Mouse (Mus musculus): Measurements from ENCODE around the gene Uts2b. TPM values are rescaled to one million over a fixed set of nuclear protein-coding genes. Genes with fewer than 3 reads are reported as not detected.

The Uts2b gene
- 0.30 TPM in 1 of 2 replicates, not detected in the other for polyA plus RNA-seq (2012; rRNA removed; ENCODE audit: low replicate concordance)

GRCm38 (mm10) chr16:27370191-27370590 is at the start of gene Uts2b:
Uts2b (minus strand) TSS chr16:27370239.

GRCm38 (mm10) chr16:27388761-27389451 is 18.9 kb upstream of the Uts2b start, which contains the start of gene Ccdc50:
Ccdc50 (plus strand) TSS chr16:27388869.

GRCm38 (mm10) chr16:27307189-27307588 is 62.9 kb downstream of the Uts2b start, which contains the start of gene Ostn:
Ostn (plus strand) TSS chr16:27307489.

Other genes with a start within 250 kb of the Uts2b start
- 0.19 TPM in 1 of 2 replicates, not detected in the other for gene Ostn, start 62.8 kb downstream of the Uts2b start, polyA plus RNA-seq (2012; rRNA removed; ENCODE audit: low replicate concordance)
- 15.1 and 28.2 TPM in 2 replicates for gene Ccdc50, start 18.6 kb upstream of the Uts2b start, polyA plus RNA-seq (2012; rRNA removed; ENCODE audit: low replicate concordance)

All from mammary gland, adult 2 months (tissue).